In genomic region chr11:29448741-29449140, GRCm38 (mm10) we compare ENCODE assay signal across 25 mouse cellular contexts.
DNase-seq lines count a peak whose midpoint lies in the region; ATAC-seq and TF ChIP-seq lines count a peak whose summit lies in the region.
"Had no signal": no experiment of that assay in that cellular context is flagged by ENCODE, and none has a peak within 500 bp of the region (broad histone marks: within the 10 kb centered on the region; RNA-seq: fewer than 3 reads in every experiment).

No protein-coding gene starts in this region.

- H3K27ac ChIP-seq in forebrain, embryonic 15.5 days (replicated peaks) = no peak overlapping the region
- H3K27ac ChIP-seq: embryonic facial prominence, embryonic 10.5 days; embryonic facial prominence, embryonic 13.5 days; gastrocnemius, adult 2 months; hindbrain, embryonic 12.5 days; hindbrain, embryonic 15.5 days had no signal

- peaks cover 9% of the 10 kb centered on the region for H3K36me3 ChIP-seq in forebrain, embryonic 15.5 days

- TF ChIP-seq POLR2A in brain, embryonic 14.5 days (IDR thresholded peaks at IDR 0.05; ENCODE audit: borderline replicate concordance, extremely low read depth, insufficient read depth, insufficient read length, poor library complexity, severe bottlenecking) = no peak

- H3K27me3 ChIP-seq in forebrain, embryonic 15.5 days = no peaks in the 10 kb centered on the region
- H3K27me3 ChIP-seq: embryonic facial prominence, embryonic 13.5 days; hindbrain, embryonic 12.5 days; hindbrain, embryonic 15.5 days had no signal

- H3K4me1 ChIP-seq in forebrain, embryonic 15.5 days = no peaks in the 10 kb centered on the region; the same call in 1 of the 2 replicates
- H3K4me1 ChIP-seq: embryonic facial prominence, embryonic 10.5 days; embryonic facial prominence, embryonic 13.5 days; hindbrain, embryonic 12.5 days; hindbrain, embryonic 15.5 days had no signal

- H3K9me3 ChIP-seq in forebrain, embryonic 15.5 days = no peaks in the 10 kb centered on the region
- H3K9me3 ChIP-seq: embryonic facial prominence, embryonic 10.5 days; embryonic facial prominence, embryonic 13.5 days; hindbrain, embryonic 12.5 days; hindbrain, embryonic 15.5 days had no signal

- no peak overlapping the region for H3K4me3 ChIP-seq in forebrain, embryonic 15.5 days
- H3K4me3 ChIP-seq: embryonic facial prominence, embryonic 10.5 days; embryonic facial prominence, embryonic 13.5 days; erythroblast, embryonic 14.5 days; gastrocnemius, adult 2 months; hindbrain, embryonic 12.5 days; hindbrain, embryonic 15.5 days had no signal

- ATAC-seq in forebrain, embryonic 15.5 days (replicated peaks) = peak; percentile 89
- ATAC-seq: activated CD4-positive, CD25-positive, alpha-beta regulatory T cell, adult 4 months; CD4-positive, CD25-positive, alpha-beta regulatory T cell, adult 4 months; intestine, postnatal 0 days had no signal

- H3K9ac ChIP-seq in forebrain, embryonic 15.5 days (replicated peaks) = no peak overlapping the region
- H3K9ac ChIP-seq: embryonic facial prominence, embryonic 13.5 days; hindbrain, embryonic 12.5 days; hindbrain, embryonic 15.5 days had no signal

- no peak overlapping the region for H3K4me2 ChIP-seq in forebrain, embryonic 15.5 days (replicated peaks)
- H3K4me2 ChIP-seq: embryonic facial prominence, embryonic 13.5 days; heart, embryonic 11.5 days; hindbrain, embryonic 12.5 days; hindbrain, embryonic 15.5 days had no signal

- peak; percentile 22 for DNase-seq in brain, adult 2 months (ENCODE audit: low read depth, low spot score)
- peak; percentile 77 for DNase-seq in brain, embryonic 14.5 days (ENCODE audit: low read depth)
- DNase-seq in adrenal gland, adult 2 months = no peak
- DNase-seq in ovary, adult 18-20 months (ENCODE audit: low spot score) = no peak
- no peak for DNase-seq in cerebellum, postnatal 4 days (ENCODE audit: low spot score in 2 of 2)
- DNase-seq: adrenal gland, postnatal 10 days; cerebellum, adult 11 months; cerebellum, adult 2 months; cerebellum, adult 9-11 months; cerebellum, postnatal 25 days; embryo, embryonic 11 days; gastrocnemius, adult 2 months; gastrocnemius, postnatal 14 days; heart, adult 11 months; kidney, adult 2 months had no signal

- TF ChIP-seq CTCF in brain, embryonic 14.5 days (IDR thresholded peaks at IDR 0.05; ENCODE audit: borderline replicate concordance, extremely low read depth, insufficient read depth, insufficient read length) = no peak

- WGBS in forebrain, embryonic 15.5 days = 59% methylated on average over 2 of the region's 2 CpGs

Comparison
In these comparisons a context has a peak if more than half of its experiments do, and no peak if none do; other contexts are left out.
1. DNase-seq: peak in brain, adult 2 months (single experiment) and brain, embryonic 14.5 days (single experiment); none in adrenal gland, adult 2 months (single experiment), ovary, adult 18-20 months (single experiment) and cerebellum, postnatal 4 days (0 of 2).